Mouse (Mus musculus): ENCODE results near the gene Eml2. TPM values are rescaled to one million over a fixed set of nuclear protein-coding genes. Genes with fewer than 3 reads are reported as not detected.
A peak's percentile ranks its signal among the peaks of the same experiment; 100 is the strongest.

Eml2 gene
- total RNA-seq, 1 experiment from 2014 or later: 9.9 TPM

DNA sequence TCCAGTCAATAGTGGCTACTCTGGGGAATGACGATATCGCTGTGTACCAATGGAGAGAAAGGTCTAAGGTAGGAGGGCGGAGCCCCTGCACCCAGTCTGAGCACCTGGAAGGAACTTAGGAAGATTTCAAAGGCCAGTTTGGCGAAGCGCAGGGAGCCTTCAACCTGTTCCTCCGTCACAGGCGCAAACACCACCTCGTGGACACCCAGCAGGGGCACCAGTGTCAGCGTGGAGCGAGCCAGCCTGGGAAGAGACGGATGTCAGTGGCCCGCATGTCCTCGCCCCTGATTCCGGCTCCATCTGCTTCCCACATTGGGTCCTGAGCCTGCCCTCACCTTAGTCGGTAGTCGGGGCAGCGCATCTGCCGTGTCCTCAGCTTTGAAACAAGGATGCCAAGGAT, 16.8 kb upstream of the Eml2 start:
- no peak for ATAC-seq (replicated peaks; ENCODE audit: insufficient number of reproducible peaks, low FRiP score, low TSS enrichment, poor library complexity, severe bottlenecking)

DNA sequence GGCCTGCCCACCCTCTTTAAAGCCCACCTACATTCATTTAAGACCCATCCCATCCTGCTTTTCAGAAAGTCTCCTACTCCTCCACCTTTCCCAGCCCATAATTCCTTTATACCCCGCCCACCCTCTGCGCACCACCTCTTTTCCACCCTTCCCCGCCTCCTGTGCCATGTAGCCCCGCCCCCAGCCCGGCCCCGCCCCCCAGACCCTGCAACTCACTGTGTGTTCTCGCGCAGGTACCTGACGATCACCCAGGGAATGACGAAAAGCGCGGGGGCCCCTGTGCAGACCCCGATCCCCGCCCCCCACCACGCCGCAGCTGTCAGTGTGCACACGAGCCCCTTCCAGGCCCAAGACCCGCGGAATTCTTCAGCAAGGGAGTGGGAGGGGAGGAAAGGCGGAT, 16.1 kb upstream of the Eml2 start:
- ATAC-seq (replicated peaks; ENCODE audit: insufficient number of reproducible peaks, low FRiP score, low TSS enrichment, poor library complexity, severe bottlenecking): no peak

DNA sequence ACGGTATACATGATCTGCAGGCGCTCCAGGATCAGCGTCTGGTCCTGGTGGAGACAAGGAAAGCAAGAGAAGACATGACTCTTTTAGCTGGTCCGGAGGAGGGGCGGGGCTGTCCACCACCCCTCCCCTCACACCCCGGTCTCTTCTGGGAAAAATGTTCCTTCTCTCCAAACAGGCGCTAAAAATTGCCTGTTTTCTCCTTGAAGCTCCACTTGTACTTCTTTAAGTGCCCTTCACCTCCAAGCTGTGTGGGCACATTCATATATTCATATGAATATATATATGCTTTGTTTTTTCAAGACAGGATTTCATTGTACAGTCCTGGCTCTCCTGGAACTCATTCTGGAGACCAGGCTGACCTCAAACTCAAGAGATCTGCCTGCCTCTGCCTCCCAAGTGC, 13.3 kb upstream of the Eml2 start:
- ATAC-seq (replicated peaks; ENCODE audit: insufficient number of reproducible peaks, low FRiP score, low TSS enrichment, poor library complexity, severe bottlenecking): no peak

DNA sequence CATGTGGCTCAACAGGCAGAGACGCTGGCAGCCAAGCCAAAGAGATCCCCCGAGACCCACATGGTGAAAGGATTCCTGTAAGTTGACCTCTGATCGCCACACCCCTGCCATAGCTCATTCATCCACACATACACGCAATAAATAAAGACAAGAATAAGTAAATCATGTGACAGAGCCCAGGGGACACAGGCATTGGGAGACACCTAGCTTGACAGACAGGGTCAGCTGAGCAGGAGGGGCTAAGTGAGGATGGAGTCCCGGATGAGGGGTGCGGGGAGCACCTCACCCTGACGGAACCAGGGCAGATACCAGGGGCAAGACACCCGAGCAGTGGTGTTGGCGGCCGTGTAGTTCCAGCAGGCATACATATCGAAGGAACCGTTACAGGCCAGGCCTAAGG, 12.5 kb upstream of the Eml2 start:
- no peak for ATAC-seq (replicated peaks; ENCODE audit: insufficient number of reproducible peaks, low FRiP score, low TSS enrichment, poor library complexity, severe bottlenecking)

DNA sequence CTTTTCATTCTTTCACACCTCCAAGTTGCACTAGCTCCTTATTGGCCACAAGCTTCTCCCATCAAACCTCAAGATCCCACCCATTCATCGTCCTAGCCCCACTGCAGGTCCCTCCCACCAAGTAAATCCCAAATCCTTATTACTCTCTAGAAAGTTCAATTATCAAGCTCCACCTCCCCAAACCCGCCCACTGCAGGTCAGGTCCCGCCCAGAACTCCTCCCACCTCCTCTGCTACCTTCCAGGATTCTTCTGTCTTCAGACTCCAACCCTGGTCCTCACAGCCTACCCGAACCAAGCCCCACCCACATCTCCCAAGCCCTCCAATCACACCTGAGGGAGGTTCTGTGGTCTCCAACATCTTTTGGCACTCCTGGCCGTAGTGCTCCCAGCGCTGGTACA, 12.0 kb upstream of the Eml2 start:
- ATAC-seq (replicated peaks; ENCODE audit: insufficient number of reproducible peaks, low FRiP score, low TSS enrichment, poor library complexity, severe bottlenecking): no peak

DNA sequence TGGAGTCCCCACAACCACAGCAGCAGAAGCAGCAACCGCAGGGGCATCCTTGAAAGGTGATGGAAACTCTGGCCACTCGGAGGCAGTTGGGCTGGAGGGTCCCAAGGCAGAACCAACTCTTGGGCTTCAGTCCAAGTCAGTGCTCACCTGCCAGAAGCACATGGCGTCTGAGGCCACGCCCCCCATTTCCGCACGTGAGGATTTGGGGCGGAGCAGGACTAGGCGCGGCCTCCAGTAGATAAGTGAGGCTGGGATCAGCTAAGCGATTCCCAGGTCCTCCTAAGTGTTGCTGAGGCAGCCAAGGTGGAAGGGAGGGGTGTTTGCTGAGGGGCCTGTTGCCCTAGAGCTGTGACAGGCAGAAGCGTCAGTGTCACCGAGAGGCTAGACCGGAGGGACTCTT, 11.2 kb upstream of the Eml2 start:
- ATAC-seq (replicated peaks; ENCODE audit: insufficient number of reproducible peaks, low FRiP score, low TSS enrichment, poor library complexity, severe bottlenecking): no peak; the same call in 1 of the 2 replicates

DNA sequence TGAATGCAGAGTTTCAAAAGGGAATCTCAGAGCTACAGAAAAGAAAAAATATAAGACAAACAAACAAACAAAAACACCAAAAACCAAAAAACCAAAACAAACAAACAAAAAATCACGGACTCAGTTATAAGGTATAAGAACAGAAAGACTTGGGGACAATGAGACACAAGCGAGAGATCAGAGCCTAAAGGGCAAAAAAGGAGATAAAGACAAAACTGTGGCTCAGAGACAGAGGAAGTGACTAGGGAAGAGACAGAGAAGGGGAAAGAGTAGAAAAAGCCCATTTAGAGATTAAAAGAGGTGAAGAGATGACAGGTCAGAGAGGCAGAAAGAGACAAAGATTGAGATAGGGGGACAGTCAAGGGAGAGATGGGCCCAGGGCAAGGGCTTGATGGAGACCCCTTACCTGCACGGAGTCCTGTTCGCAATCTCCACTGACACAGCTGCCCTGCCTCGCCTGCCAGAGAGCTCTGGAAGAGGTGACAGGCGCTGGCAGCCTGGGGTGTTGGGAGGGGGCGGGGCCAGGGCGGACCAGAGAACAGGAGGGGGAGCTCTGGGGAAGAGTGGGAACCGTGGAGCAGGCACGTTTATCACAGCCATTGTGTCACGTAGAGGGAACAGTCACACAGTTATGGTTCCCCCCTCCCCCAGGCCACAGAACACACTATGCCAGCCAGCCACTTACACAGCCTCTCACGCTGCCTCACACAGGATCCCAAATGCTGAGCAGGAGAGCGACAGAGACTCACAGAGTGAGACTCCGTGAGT, 10.4 kb upstream of the Eml2 start, which contains the start of gene Gipr:
Gipr (minus strand) TSS at position 472 of the 768 bp plus-strand sequence.
- ATAC-seq (replicated peaks; ENCODE audit: insufficient number of reproducible peaks, low FRiP score, low TSS enrichment, poor library complexity, severe bottlenecking): no peak

DNA sequence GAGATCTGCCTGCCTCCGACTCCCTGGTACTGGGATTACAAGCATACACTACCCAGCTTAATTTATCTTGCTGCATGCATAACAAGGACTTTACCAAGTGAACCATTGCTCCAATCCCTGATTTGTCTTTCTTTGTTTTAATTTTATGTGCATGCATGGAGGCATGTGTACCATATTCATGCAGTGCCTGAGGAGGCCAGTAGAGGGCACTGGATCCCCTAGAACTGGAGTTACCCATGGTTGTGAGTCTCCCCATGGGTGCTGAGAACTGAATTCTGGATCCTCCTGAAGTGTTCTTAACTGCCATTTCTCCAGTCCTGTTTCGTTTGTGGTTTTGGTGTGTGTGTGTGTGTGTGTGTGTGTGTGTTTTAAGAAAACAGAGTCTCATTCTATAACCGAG, 9.2 kb upstream of the Eml2 start:
- ATAC-seq (replicated peaks; ENCODE audit: insufficient number of reproducible peaks, low FRiP score, low TSS enrichment, poor library complexity, severe bottlenecking): no peak

DNA sequence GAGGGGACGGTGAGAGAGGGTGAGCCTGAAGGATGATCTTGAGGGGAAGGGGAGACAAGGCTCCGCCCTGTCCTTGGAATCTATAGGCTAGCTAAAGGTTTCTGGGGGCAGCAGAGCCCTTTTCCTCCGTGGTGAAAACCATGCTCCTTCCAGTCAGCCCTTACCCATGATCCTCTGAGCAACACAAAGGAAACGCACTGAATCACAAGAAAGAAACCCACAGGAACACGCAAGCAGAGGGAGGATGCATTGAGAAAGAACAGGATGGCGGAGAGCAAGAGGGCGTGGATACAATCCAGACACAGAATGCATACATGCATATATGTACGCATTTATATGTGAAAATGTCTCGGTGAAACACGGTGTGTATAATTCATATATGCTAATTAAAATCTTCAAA, 6.7 kb upstream of the Eml2 start:
- ATAC-seq (replicated peaks; ENCODE audit: insufficient number of reproducible peaks, low FRiP score, low TSS enrichment, poor library complexity, severe bottlenecking): no peak

DNA sequence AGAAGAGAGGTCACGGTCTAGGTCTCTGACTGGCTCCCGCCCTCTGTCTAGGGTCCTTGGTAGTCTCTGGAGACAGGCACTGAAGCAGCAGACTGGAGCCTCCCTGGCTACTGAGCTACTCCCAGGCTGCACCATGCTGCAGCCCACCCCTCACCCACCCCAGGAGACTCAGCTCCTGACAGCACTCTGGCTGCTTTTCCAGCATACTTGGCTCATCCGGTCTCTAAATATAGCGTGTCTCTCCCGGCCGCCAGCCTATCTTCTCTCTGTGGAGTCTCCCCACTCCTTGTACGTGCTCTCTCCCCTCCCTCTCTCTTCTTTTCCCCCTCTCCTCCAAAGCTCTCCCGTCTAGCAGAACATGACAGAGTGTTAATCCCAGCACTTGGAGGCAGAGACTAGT, 6.1 kb upstream of the Eml2 start:
- ATAC-seq (replicated peaks; ENCODE audit: insufficient number of reproducible peaks, low FRiP score, low TSS enrichment, poor library complexity, severe bottlenecking): no peak

DNA sequence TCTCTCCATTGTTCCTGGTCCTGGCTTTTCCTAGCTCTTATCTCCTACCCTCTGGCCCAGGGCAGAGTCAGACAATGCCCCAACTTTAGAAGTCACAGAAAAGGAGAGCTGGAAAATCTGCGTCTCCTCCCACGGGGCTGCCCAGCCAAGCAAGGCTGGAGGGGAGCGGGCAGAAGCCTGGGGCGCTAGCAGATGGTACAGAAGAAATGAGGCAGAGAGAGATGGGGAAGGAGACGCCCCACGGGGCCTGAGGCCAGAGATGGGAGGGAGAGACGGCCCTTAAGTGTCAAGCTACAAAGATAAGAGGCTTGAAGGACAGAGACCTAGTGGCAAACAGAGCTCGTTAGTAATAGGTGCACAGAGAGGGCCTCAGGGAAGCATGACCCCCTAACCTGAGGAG, 4.4 kb upstream of the Eml2 start:
- ATAC-seq (replicated peaks; ENCODE audit: insufficient number of reproducible peaks, low FRiP score, low TSS enrichment, poor library complexity, severe bottlenecking): no peak

DNA sequence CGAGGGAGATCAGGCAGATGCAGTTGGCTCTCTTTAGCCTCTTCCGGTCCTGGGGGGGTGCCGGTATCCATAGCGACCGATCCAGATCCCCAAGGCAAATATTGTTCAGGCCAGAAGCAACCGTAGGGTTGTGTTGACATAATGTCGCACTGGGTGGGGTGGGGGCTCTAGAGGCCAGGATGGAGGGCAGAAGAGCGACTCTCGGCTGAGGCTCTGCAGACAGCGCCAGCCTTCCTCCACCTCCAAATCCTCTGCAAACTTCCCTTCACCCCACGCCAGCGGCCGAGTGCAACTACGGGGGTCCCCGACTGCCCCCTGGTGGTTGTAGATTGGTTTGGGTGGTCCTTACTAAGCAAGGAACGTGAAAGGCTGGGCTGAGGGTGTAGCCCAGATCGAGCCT, 3.3 kb upstream of the Eml2 start:
- ATAC-seq (replicated peaks; ENCODE audit: insufficient number of reproducible peaks, low FRiP score, low TSS enrichment, poor library complexity, severe bottlenecking): 0 out of 2 replicates have a peak, but pooled peaks have one; percentile 47

DNA sequence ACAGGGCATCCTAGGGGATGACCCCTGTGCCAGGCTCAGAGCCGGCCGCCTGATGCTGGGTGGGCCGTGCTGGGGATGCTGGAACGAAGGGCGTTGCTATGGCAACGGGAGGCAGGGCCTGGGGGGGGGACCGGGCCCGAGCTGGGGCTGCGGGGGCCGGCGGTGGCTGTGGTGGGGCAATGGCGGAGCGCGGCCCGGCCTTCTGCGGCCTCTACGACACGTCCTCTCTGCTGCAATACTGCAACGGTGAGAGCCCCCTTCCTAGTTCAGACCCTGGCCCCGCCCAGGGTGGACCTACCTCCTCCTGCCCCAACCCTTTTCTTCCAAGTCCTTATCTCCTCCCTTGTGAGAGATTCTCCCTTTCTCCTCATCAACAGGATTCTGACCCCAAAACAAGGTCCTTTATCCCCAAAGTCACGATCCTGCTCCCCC, 311 bp downstream of the Eml2 start:
- ATAC-seq (replicated peaks; ENCODE audit: insufficient number of reproducible peaks, low FRiP score, low TSS enrichment, poor library complexity, severe bottlenecking): no peak

DNA sequence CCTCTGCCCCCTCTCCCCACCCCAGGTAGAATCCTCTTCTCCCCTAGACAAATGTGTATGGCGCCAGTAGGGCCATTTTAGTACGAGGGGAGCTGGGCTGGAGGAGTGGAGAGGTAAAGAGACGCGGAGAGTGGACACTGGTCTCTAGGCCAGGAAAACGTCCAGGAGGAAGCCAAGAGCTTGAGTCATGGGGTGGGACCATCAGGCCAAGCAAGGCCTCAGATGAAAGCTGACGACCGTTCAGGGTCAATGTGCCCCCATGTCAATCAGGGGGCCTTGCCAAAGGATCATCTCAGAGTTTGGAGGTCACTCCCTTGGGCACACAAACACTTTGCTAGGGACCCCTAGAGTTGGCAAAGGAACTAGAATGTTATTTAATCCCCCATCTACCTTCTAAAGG, 995 bp downstream of the Eml2 start:
- no peak for ATAC-seq (replicated peaks; ENCODE audit: insufficient number of reproducible peaks, low FRiP score, low TSS enrichment, poor library complexity, severe bottlenecking)

DNA sequence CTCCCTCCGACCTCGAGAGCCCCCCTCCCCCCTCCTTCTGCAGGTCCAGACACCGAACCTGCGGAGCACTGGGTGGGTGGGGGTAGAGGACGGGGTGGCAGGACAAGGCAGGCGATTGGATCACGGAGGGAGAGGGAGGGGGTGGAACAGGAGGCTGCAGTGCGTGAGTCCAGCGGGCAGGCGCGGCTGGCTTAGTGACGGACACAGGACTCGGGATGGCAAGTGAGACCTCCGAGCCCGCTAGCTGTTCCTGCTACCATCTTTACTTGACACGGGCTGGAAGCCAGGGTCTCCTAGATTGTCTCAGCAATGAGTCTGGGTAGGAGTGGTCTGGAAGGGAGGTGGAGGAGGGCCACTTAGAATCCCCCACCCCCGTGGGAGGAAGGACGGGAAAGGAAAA, 1.8 kb downstream of the Eml2 start:
- ATAC-seq (replicated peaks; ENCODE audit: insufficient number of reproducible peaks, low FRiP score, low TSS enrichment, poor library complexity, severe bottlenecking): no peak

DNA sequence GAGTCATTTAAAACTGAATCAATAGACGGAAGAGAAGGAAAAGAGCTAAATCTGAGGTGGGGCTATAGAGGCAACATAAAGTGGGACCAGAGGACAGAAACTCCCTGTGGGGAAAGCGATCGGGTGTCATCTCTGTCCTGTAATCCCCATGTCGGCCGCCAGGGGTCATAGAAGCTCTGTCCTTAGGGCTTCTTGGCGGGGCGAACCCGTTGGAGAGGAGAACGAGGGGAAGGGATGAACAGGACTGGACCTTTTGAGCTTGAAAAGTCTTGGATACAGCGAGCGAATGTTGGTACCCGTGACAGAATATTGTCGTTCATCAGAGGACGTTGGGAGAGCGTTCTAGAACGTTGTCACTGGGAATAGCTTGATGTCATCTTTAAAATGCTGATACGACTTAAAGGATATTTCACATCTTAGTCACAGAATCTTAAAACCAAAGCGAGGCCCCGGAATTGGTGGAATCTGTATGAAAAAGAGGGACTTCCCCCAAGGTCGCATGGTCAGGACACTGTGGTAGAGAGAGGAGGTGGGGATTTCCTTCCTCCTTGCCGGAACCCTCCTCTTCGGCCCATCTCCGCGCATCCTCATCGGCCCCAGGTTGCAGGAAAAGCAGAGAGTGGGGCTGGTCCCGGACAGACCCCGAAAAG, 2.3 kb downstream of the Eml2 start:
- ATAC-seq (replicated peaks; ENCODE audit: insufficient number of reproducible peaks, low FRiP score, low TSS enrichment, poor library complexity, severe bottlenecking): peak; percentile 57

DNA sequence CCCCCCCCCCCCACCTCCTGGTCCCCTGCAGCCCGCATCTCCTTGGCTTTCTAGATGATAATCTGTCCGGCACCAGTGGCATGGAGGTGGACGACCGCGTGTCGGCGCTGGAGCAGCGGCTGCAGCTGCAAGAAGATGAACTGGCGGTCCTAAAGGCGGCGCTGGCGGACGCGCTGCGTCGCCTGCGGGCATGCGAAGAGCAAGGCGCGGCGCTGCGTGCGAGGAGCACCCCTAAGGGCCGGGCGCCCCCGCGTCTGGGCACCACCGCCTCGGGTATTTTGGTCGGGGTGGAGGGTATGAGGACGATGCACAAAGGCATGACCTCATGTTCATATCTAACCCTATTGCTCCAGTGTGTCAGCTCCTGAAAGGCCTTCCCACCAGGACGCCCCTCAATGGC, 3.0 kb downstream of the Eml2 start:
- peak; percentile 40; the same call in 1 of the 2 replicates for ATAC-seq (replicated peaks; ENCODE audit: insufficient number of reproducible peaks, low FRiP score, low TSS enrichment, poor library complexity, severe bottlenecking)

DNA sequence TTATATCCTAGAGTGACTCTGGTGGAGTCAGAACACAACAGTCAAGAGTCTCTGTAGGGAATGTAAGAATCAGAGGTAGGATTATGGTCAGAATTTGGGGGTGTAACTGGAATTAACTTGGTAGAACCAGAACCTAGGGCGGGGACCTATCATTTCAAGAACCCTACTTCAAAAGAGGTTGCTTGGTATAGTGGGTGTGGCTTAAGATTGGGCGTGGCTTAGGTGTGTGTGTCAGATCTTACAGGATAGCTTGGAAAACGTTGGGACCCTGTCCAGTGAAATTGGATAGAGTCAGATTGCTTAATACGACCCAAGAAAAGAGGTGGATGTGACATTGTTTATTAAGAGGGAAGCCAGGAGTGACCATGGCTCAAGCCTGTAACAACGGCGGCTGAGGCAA, 3.7 kb downstream of the Eml2 start:
- no peak for ATAC-seq (replicated peaks; ENCODE audit: insufficient number of reproducible peaks, low FRiP score, low TSS enrichment, poor library complexity, severe bottlenecking)

DNA sequence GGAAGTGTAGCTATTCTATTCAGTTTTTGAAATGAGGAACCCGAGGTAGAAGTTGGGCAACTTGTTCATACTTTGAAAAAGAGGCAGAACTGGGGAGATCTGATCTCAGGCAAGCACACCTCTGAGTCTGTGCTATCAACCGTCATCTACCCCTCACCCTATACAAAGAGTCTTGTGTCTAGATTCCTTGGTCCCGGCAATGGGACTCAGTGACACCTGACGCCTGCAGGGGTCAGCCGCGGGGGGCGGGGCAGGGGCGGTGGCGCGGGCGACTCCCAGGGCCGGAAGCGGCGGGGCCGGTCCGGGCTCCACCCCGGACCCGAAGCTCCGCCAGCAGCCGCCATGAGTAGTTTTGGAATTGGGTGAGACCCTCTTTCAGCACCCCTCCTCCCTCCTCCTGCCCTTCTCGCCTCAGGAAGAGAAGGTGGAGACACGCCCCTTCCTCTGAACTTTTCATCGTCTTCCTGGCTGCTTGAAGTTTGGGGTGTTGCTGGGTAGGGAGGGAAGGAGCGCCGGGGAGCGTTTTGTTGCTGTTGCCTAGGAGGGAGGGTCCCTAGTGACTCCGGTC, 4.7 kb downstream of the Eml2 start:
- ATAC-seq (replicated peaks; ENCODE audit: insufficient number of reproducible peaks, low FRiP score, low TSS enrichment, poor library complexity, severe bottlenecking): peak; percentile 23; the same call in 1 of the 2 replicates

DNA sequence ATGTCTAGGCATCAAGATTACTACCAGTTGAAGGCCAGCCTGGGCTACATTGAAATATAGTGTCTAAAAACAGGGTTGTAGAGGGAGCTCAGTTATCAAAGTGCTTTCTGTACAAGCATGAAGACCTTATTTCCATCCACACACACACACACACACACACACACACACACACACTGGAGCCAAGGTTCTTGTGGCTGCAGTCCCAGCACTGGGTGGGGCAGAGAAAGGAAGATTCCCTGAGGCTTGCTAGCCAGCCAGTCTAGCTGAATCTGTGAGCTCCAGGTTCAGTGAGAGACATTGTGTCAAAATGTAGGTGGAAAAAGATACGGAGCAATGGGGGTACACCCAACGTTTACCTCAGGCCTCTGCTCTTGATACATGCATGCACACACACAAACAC, 8.0 kb downstream of the Eml2 start:
- ATAC-seq (replicated peaks; ENCODE audit: insufficient number of reproducible peaks, low FRiP score, low TSS enrichment, poor library complexity, severe bottlenecking): no peak
